Mouse (Mus musculus): ENCODE measurements around the gene Pear1. TPM values are rescaled to one million over a fixed set of nuclear protein-coding genes. Genes with fewer than 3 reads are reported as not detected.

The Pear1 gene
- total RNA-seq, 2 experiments from 2014 or later: 0.46 to 4.3 TPM

GRCm38 (mm10) chr3:87733984-87734761, 89.9 kb downstream of the Pear1 start:
- no peak for ATAC-seq (replicated peaks; ENCODE audit: poor library complexity)

GRCm38 (mm10) chr3:87733098-87733497, 91.0 kb downstream of the Pear1 start:
- no peak for ATAC-seq (replicated peaks; ENCODE audit: poor library complexity)

- no peak for ATAC-seq (replicated peaks; ENCODE audit: poor library complexity)
These were observed 95.4 kb downstream of the Pear1 start for GRCm38 (mm10) chr3:87728696-87729095.

GRCm38 (mm10) chr3:87726191-87726590, 97.9 kb downstream of the Pear1 start:
- ATAC-seq (replicated peaks; ENCODE audit: poor library complexity): no peak

- ATAC-seq (replicated peaks; ENCODE audit: poor library complexity): no peak
These were observed 98.5 kb downstream of the Pear1 start for GRCm38 (mm10) chr3:87725396-87726160.

- ATAC-seq (replicated peaks; ENCODE audit: poor library complexity): no peak
These were observed 99.5 kb downstream of the Pear1 start for GRCm38 (mm10) chr3:87724556-87724955.

GRCm38 (mm10) chr3:87718525-87718924, 105.6 kb downstream of the Pear1 start:
- no peak for ATAC-seq (replicated peaks; ENCODE audit: poor library complexity)

Other genes with a start within 250 kb of the Pear1 start
- 5.4 and 8.7 TPM in 2 replicates for gene Arhgef11, start 206.7 kb downstream of the Pear1 start, total RNA-seq (2015)
- 4.8 and 5.5 TPM in 2 replicates for gene Arhgef11, start 206.7 kb downstream of the Pear1 start, total RNA-seq (2017)
- not detected in 2 replicates for gene Lrrc71, start 75.7 kb downstream of the Pear1 start, total RNA-seq (2015)
- 0.03 TPM in 1 of 2 replicates, not detected in the other for gene Lrrc71, start 75.7 kb downstream of the Pear1 start, total RNA-seq (2017)
- gene Ntrk1, start 29.1 kb downstream of the Pear1 start, total RNA-seq (2015): not detected in 2 replicates
- not detected in 2 replicates for gene Ntrk1, start 29.1 kb downstream of the Pear1 start, total RNA-seq (2017)
- 0.05 TPM in 1 of 2 replicates, not detected in the other for gene Insrr, start 27.4 kb downstream of the Pear1 start, total RNA-seq (2015)
- not detected in 2 replicates for gene Insrr, start 27.4 kb downstream of the Pear1 start, total RNA-seq (2017)
- gene Sh2d2a, start 22.4 kb upstream of the Pear1 start, total RNA-seq (2015): 0.12 TPM in 1 of 2 replicates, not detected in the other
- not detected in 2 replicates for gene Sh2d2a, start 22.4 kb upstream of the Pear1 start, total RNA-seq (2017)
- 24.5 and 25.6 TPM in 2 replicates for gene Prcc, start 61.3 kb upstream of the Pear1 start, total RNA-seq (2015)
- 28.9 and 31.3 TPM in 2 replicates for gene Prcc, start 61.3 kb upstream of the Pear1 start, total RNA-seq (2017)
- 281 and 308 TPM in 2 replicates for gene Hdgf, start 82.0 kb upstream of the Pear1 start, total RNA-seq (2015)
- gene Hdgf, start 82.0 kb upstream of the Pear1 start, total RNA-seq (2017): 348 and 456 TPM in 2 replicates
- 157 and 195 TPM in 2 replicates for gene Mrpl24, start 95.2 kb upstream of the Pear1 start, total RNA-seq (2015)
- 119 and 137 TPM in 2 replicates for gene Mrpl24, start 95.2 kb upstream of the Pear1 start, total RNA-seq (2017)
- 45.2 and 51.0 TPM in 2 replicates for gene Isg20l2, start 106.0 kb upstream of the Pear1 start, total RNA-seq (2015)
- gene Isg20l2, start 106.0 kb upstream of the Pear1 start, total RNA-seq (2017): 41.1 and 51.0 TPM in 2 replicates
- gene Rrnad1, start 106.4 kb upstream of the Pear1 start, total RNA-seq (2015): 10.3 and 11.1 TPM in 2 replicates
- 13.2 and 16.2 TPM in 2 replicates for gene Rrnad1, start 106.4 kb upstream of the Pear1 start, total RNA-seq (2017)
- gene Crabp2, start 124.4 kb upstream of the Pear1 start, total RNA-seq (2015): not detected in 2 replicates
- not detected in 2 replicates for gene Crabp2, start 124.4 kb upstream of the Pear1 start, total RNA-seq (2017)
- gene Nes, start 146.8 kb upstream of the Pear1 start, total RNA-seq (2015): 0.02 TPM in 1 of 2 replicates, not detected in the other
- gene Nes, start 146.8 kb upstream of the Pear1 start, total RNA-seq (2017): 0.20 TPM in 1 of 2 replicates, not detected in the other
- gene Bcan, start 175.9 kb upstream of the Pear1 start, total RNA-seq (2015): not detected in 2 replicates
- not detected in 2 replicates for gene Bcan, start 175.9 kb upstream of the Pear1 start, total RNA-seq (2017)
- gene Hapln2, start 203.3 kb upstream of the Pear1 start, total RNA-seq (2015): not detected in 2 replicates
- gene Hapln2, start 203.3 kb upstream of the Pear1 start, total RNA-seq (2017): not detected in 2 replicates
- 34.2 and 38.7 TPM in 2 replicates for gene Gpatch4, start 218.8 kb upstream of the Pear1 start, total RNA-seq (2015)
- gene Gpatch4, start 218.8 kb upstream of the Pear1 start, total RNA-seq (2017): 49.2 and 51.8 TPM in 2 replicates
- 44.2 and 67.8 TPM in 2 replicates for gene Naxe, start 234.2 kb upstream of the Pear1 start, total RNA-seq (2015)
- gene Naxe, start 234.2 kb upstream of the Pear1 start, total RNA-seq (2017): 39.6 and 41.4 TPM in 2 replicates